Mouse (Mus musculus) lung, postnatal 4 days (tissue): Measurements from ENCODE around the gene C87499.
A peak's percentile ranks its signal among the peaks of the same experiment; 100 is the strongest.

Experiments used
- DNase-seq, 2 experiments: peaks; one replicate each; pipeline ENCODE4 v3.0.0; 2021

Gene C87499

DNA sequence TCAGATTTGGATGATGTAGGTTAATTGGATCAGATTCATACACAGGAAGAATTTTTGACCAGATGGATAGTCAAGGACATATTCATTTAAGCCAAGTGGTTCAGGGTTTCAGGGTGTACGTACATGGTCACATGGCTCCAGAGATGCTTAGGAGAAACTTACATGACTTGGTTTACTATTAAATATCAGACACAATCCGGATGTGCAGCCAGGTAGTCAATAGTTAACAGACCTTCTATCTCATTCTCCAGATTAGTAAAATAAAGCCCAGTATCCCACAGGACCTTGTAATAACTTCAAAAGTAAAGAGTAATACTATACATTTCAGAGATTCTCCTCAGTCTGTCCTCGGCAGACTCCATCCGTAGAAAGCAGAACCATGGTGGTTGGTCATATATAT is at the start of gene C87499:
Gene C87499, minus strand, starts transcription at position 101 of the 400 bp plus-strand sequence.
- DNase-seq = no peak

DNA sequence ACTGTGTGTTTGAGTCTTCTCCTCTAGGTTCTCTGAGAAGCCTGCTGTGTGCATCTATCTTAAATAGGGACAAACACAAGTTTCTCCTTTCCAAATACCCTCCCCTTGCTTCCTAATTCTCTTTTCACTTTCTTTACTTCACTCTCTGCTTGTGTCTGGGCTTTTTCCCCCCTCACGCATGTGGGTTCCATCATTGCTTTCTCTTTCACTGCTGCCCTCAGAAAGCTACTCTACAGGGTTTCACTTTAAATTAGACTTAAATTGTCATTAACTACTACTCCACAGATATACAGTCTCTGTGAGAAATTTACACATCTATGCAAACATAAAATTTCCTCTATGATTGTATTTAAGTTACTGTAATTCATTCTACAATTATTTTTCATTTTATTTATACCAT is 49.6 kb upstream of the C87499 start, which contains the start of gene Ifna2:
Gene Ifna2, minus strand, starts transcription at position 101 of the 400 bp plus-strand sequence.
- DNase-seq = no peak

DNA sequence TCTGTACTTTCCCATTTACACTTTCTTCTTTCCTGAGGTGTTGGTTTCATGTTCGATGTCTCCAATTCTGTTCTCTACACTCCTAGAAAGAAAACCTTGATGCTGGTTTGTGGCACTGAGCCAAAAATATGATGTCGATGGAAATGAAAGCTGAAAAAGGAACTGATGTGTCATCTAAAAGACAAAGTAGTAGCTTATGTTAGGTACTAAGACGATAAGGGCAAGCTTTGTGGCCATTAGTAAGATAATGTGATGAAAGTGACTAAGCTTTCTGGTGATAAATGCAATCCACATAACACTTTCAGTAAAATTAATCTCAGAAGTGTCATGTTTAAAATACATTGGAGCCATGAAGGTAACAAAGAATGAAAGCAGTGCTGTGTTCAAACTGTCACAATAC is 47.1 kb upstream of the C87499 start:
- no peak for DNase-seq

GRCm38 (mm10) chr4:88680362-88680761 is 46.2 kb upstream of the C87499 start:
- peak in 1 of 2 experiments; percentile 12 for DNase-seq

DNA sequence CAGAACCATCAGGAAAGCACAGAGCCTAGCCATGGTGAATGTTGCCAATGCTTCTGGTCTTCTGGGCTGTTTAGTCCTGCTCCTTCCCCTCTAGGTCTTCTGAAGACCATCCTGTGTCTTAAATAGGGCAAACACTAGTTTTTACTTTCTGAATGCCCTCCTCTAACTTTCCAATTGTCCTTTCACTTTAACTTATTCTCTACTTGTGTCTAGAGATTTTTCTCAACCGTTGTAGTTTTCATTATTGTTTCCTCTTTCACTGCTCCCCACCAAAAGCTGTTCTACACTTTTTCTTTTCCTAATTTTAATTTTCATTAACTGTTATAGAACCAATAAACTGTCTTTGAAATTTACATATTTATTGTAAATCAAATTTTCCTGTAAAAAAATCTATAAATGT is 42.6 kb upstream of the C87499 start, which contains the start of gene Ifna16:
Gene Ifna16, minus strand, starts transcription at position 101 of the 400 bp plus-strand sequence.
- DNase-seq = no peak

DNA sequence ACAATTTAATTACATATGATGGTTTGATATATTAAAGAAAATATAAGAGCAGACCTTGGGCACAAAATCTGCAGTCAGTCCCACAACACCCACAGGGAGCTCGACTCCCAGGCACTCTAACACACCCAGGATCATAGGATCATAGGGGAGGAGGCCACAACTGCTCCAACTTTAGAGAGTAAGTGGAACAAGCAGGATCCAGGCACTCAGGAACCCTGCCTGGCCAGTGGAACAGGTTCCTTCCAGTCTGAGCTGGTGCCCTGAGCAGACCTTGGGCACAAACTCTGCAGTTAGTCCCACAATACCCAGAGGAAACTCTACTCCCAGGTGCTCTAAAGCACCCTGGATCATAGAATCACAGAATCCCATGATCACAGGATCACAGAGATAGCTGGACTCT is 21.2 kb upstream of the C87499 start:
- no peak for DNase-seq

DNA sequence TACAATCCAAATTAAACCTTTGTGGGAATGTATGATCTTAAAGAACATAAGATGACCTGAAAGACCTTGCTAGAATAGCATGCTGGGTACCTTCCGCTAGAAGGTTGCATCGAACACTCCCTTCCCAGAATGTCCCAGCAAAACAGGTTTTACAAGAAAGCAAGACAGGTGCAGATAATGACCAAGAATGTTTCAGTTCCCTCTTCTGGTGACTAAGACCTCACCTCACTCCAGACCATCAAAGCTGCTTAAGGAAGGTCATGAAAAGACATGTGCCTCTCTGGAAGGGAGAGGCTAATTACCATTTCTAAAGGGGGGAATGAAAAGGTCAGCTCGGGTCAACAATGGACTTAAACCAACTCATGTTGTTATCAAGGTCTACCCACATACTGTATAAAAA is 19.4 kb upstream of the C87499 start:
- no peak for DNase-seq

- no peak for DNase-seq
Observed at GRCm38 (mm10) chr4:88644359-88644758, 10.1 kb upstream of the C87499 start, which contains the start of gene Ifna13. Gene Ifna13 (minus strand): TSS chr4:88644459.

DNA sequence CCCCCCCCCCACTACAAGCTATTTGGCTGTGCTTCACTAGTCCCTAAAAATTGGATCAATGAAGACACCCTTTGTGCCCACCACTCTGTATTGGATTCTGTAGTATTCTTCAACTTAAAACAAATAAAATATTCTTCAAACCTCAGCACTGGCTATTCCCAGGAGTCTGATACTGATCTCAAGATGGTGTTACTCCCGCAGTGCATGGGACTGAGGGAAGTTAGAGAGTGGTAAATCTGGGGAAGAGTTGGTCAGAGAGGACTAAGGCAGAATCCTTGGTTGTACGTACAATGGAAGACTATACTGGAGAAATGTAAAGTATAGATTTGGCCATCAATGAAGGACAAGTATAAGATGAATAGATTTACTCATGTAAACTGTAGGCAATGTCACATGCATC is 8.3 kb upstream of the C87499 start:
- DNase-seq = no peak

DNA sequence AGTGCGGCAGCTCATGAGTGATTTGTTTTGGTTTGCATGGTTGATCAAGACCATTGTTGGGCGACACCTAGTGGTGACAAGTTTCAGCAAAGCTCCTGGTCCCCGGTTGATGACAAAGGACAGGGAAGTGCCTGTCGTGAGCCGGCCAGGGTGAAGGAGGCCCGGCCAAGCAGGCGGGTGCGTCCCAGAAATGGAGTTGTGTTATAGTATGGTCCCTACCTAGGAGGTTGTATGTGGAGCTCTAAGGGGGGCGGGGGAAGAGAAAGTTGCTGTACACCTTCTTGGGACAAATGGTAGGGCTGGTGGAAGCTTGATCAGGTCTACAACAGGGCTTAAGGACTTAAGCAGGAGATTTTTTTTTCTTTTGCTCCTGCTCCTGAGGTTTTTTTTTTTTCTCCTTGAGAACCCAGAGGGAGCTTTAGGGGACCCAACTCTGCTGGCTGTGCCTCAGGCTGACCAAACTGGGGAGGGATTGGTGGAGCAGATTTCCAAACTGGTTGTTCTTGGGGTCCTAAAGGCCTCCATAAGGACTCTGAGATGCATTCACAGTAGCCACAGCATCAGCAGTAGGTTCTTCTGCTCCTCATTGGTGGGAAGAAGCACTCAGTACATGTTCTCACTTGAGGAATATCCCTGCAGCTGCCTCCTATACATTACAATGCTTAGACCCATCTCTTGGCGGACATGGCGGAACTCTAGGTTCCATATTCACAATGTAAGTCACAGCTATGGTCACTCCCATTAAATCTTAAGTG is 7.0 kb upstream of the C87499 start:
- peak; percentile 88 to 95 for DNase-seq

DNA sequence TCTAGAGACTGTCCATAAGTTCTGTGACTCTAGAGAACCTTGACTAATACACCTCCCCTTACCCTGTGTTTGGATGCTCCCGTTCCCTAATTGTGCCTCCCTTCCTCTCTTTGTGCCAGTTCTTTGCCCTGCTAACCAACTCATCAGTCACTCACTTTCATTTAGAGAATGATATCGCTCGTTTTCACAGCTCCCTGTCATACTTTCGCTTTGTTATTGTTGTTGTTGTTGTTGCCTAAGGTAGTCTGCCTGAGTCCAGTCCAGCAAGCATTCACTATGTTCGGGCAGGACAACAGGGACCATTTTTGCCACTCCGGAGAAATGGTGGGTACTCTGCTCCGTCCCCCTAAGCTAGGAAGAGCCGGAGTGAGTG is 6.5 kb upstream of the C87499 start:
- DNase-seq = no peak

- DNase-seq = no peak
Observed at GRCm38 (mm10) chr4:88603276-88603675, 30.9 kb downstream of the C87499 start, which contains the start of gene Ifna12. Gene Ifna12 (minus strand): TSS chr4:88603376.

GRCm38 (mm10) chr4:88592285-88592684 is 41.9 kb downstream of the C87499 start, which contains the start of gene Ifna9:
Gene Ifna9 (minus strand): TSS chr4:88592385.
- DNase-seq = no peak
